Mouse (Mus musculus) adrenal gland, adult 2 months (tissue): ENCODE data around the gene Misp. TPM values are rescaled to one million over a fixed set of nuclear protein-coding genes. Genes with fewer than 3 reads are reported as not detected.
A peak's percentile ranks its signal among the peaks of the same experiment; 100 is the strongest.

Experiments used
- DNase-seq: peaks from one replicate; pipeline ENCODE4 v3.0.0; 2021
- long read RNA-seq: library from polyadenylated mRNA; stranded (forward); transcript quantifications from one replicate; pipeline ENCODE4 v2.0.0, GENCODE M21; 2021
- polyA plus RNA-seq: library from polyadenylated mRNA; depleted of rRNA; stranded (reverse); fragments of >200 nt; gene quantifications from 2 replicates; pipeline ENCODE4 v1.2.3, GENCODE M21; 2012; rRNA removed
- total RNA-seq, 2 experiments: library from RNA; stranded (reverse); gene quantifications; 2 replicates each; pipeline ENCODE4 v1.2.3; 2021

Gene Misp
- total RNA-seq = under 1 TPM; 0.31 to 0.32 TPM
- polyA plus RNA-seq = 0.03 and 0.10 TPM in 2 replicates
- long read RNA-seq = 0 reads

- no peak for DNase-seq
Observed at GRCm38 (mm10) chr10:79820782-79821181, at the start of gene Misp. Misp (plus strand) TSS chr10:79820989.

- DNase-seq = no peak
Observed at GRCm38 (mm10) chr10:79772320-79772719, 48.5 kb upstream of the Misp start.

- DNase-seq = no peak
Observed at GRCm38 (mm10) chr10:79773208-79773607, 47.6 kb upstream of the Misp start.

- DNase-seq = no peak
Observed at GRCm38 (mm10) chr10:79774486-79775279, 46.1 kb upstream of the Misp start.

GRCm38 (mm10) chr10:79777103-79777531 lies 43.7 kb upstream of the Misp start, which contains the start of gene Fstl3:
Fstl3 (plus strand) TSS chr10:79777272.
- peak; percentile 70 for DNase-seq

GRCm38 (mm10) chr10:79778006-79778405 lies 42.8 kb upstream of the Misp start:
- peak; percentile 77 for DNase-seq

GRCm38 (mm10) chr10:79779193-79779592 lies 41.6 kb upstream of the Misp start:
- no peak for DNase-seq

- peak; percentile 98 for DNase-seq
Observed at GRCm38 (mm10) chr10:79779784-79780663, 40.8 kb upstream of the Misp start.

- no peak for DNase-seq
Observed at GRCm38 (mm10) chr10:79780664-79781015, 40.1 kb upstream of the Misp start.

- no peak for DNase-seq
Observed at GRCm38 (mm10) chr10:79781139-79781538, 39.6 kb upstream of the Misp start.

GRCm38 (mm10) chr10:79781956-79782355 lies 38.8 kb upstream of the Misp start:
- no peak for DNase-seq

- no peak for DNase-seq
Observed at GRCm38 (mm10) chr10:79783050-79783449, 37.7 kb upstream of the Misp start.

- no peak for DNase-seq
Observed at GRCm38 (mm10) chr10:79783920-79784800, 36.6 kb upstream of the Misp start.

- peak; percentile 69 for DNase-seq
Observed at GRCm38 (mm10) chr10:79788386-79789158, 32.2 kb upstream of the Misp start.

- DNase-seq = no peak
Observed at GRCm38 (mm10) chr10:79789581-79789980, 31.2 kb upstream of the Misp start.

- no peak for DNase-seq
Observed at GRCm38 (mm10) chr10:79790861-79791260, 29.9 kb upstream of the Misp start, which contains the start of gene Prss57. Prss57 (minus strand) TSS chr10:79790961.

- DNase-seq = no peak
Observed at GRCm38 (mm10) chr10:79792339-79793040, 28.3 kb upstream of the Misp start.

- DNase-seq = peak; percentile 84
Observed at GRCm38 (mm10) chr10:79793051-79793737, 27.6 kb upstream of the Misp start, which contains the start of gene Palm. Palm (plus strand) TSS chr10:79793572.

GRCm38 (mm10) chr10:79793738-79794490 lies 26.9 kb upstream of the Misp start:
- DNase-seq = no peak
